Mouse (Mus musculus) heart, embryonic 11.5 days (tissue): ENCODE results near the gene Lgi4. TPM values are rescaled to one million over a fixed set of nuclear protein-coding genes. Genes with fewer than 3 reads are reported as not detected.
A peak's percentile ranks its signal among the peaks of the same experiment; 100 is the strongest.

Source experiments
- ATAC-seq: fragments of 200-750 bp; cut with Nextera tagmentation; replicated peaks from 2 replicates; pipeline ENCODE4 v1.8.0; 2017; ENCODE audit warnings: moderate library complexity; ENCODE audit not compliant: insufficient number of reproducible peaks, low FRiP score, low TSS enrichment
- H3K27ac ChIP-seq: fragments of 300-500 bp; sonication (generic); 2 replicates; pipeline ENCODE4 v1.5.1; 2014; ENCODE audit warnings: mild to moderate bottlenecking, low read depth, low read length
- H3K27me3 ChIP-seq: fragments of 300-500 bp; sonication (generic); 2 replicates; pipeline ENCODE4 v1.6.1; 2014; ENCODE audit warnings: mild to moderate bottlenecking, low read length, mixed read lengths; ENCODE audit not compliant: control insufficient read depth, insufficient read depth
- H3K36me3 ChIP-seq: fragments of 300-500 bp; sonication (generic); 2 replicates; pipeline ENCODE4 v1.6.1; 2014; ENCODE audit warnings: mild to moderate bottlenecking, low read length, moderate library complexity, mixed read lengths; ENCODE audit not compliant: control insufficient read depth, insufficient read depth
- H3K4me1 ChIP-seq: fragments of 300-500 bp; sonication (generic); 2 replicates; pipeline ENCODE4 v1.6.1; 2014; ENCODE audit warnings: low read length; ENCODE audit not compliant: control insufficient read depth, insufficient read depth
- H3K4me2 ChIP-seq: fragments of 300-500 bp; sonication (generic); 2 replicates; pipeline ENCODE4 v1.6.1; 2014; ENCODE audit warnings: mild to moderate bottlenecking, moderate library complexity
- H3K4me3 ChIP-seq: fragments of 300-500 bp; sonication (generic); 2 replicates; pipeline ENCODE4 v1.5.1; 2014; ENCODE audit warnings: low read depth, low read length
- H3K9ac ChIP-seq: fragments of 300-500 bp; sonication (generic); 2 replicates; pipeline ENCODE4 v1.6.1; 2014; ENCODE audit warnings: mild to moderate bottlenecking, low read depth, low read length, moderate library complexity
- H3K9me3 ChIP-seq: fragments of 300-500 bp; sonication (generic); replicated peaks from 2 replicates; pipeline ENCODE4 v1.6.1; 2016; ENCODE audit warnings: low read length; ENCODE audit not compliant: control insufficient read depth
- WGBS: fragments of 180-500 bp; shearing (Covaris S2); extraction: QIAGEN DNeasy Blood & Tissue Kit; methylation state at CpG from one replicate; pipeline ENCODE4 v1.1.7; 2014; ENCODE audit not compliant: insufficient replicate concordance; 5-methylcytosine and 5-hydroxymethylcytosine counted together
- polyA plus RNA-seq: library from polyadenylated mRNA; unstranded; fragments of >200 nt; fragmentation: Nextera tagmentation; extraction: Ambion mirVana; gene quantifications from 2 replicates; pipeline ENCODE4 v1.2.1, GENCODE M21; 2014

Gene Lgi4
- polyA plus RNA-seq, 1 experiment from 2014 or later = 0.34 TPM

- Histone ChIP-seq H3K9ac (no peak overlapping the region), H3K4me1 (no peaks in the 10 kb centered on the region), H3K4me3 (no peak overlapping the region), H3K27me3 (peaks cover 6% of the 10 kb centered on the region), H3K36me3 (no peaks in the 10 kb centered on the region), H3K9me3 (no peaks in the 10 kb centered on the region), H3K4me2 (no peak overlapping the region), H3K27ac (no peak overlapping the region)
- ATAC-seq = no peak
- WGBS = 63% methylated on average over 11 of the region's 11 CpGs
Observed at GRCm38 (mm10) chr7:31035291-31035690, 23.9 kb upstream of the Lgi4 start.

- Histone ChIP-seq H3K36me3 (no peaks in the 10 kb centered on the region), H3K9me3 (no peaks in the 10 kb centered on the region), H3K4me2 (no peak overlapping the region), H3K9ac (no peak overlapping the region), H3K4me3 (no peak overlapping the region), H3K27ac (no peak overlapping the region), H3K27me3 (peaks cover 22% of the 10 kb centered on the region), H3K4me1 (0 out of 2 replicates have a peak, but pooled peaks cover 3% of the 10 kb centered on the region)
- WGBS = 76% methylated on average over 7 of the region's 7 CpGs
- no peak for ATAC-seq
Observed at GRCm38 (mm10) chr7:31036917-31037316, 22.2 kb upstream of the Lgi4 start.

- Histone ChIP-seq H3K9me3 (no peaks in the 10 kb centered on the region), H3K4me3 (no peak overlapping the region), H3K4me1 (peaks cover 8% of the 10 kb centered on the region; the same call in 1 of the 2 replicates), H3K9ac (no peak overlapping the region), H3K27me3 (peaks cover 29% of the 10 kb centered on the region), H3K27ac (no peak overlapping the region), H3K4me2 (no peak overlapping the region), H3K36me3 (no peaks in the 10 kb centered on the region)
- WGBS = 58% methylated on average over 2 of the region's 2 CpGs
- ATAC-seq = no peak
Observed at GRCm38 (mm10) chr7:31037675-31038074, 21.5 kb upstream of the Lgi4 start.

- ATAC-seq = no peak
- WGBS = 83% methylated on average over 4 of the region's 4 CpGs
- no peak overlapping the region for H3K27ac ChIP-seq
Observed at GRCm38 (mm10) chr7:31039011-31039410, 20.1 kb upstream of the Lgi4 start.

DNA sequence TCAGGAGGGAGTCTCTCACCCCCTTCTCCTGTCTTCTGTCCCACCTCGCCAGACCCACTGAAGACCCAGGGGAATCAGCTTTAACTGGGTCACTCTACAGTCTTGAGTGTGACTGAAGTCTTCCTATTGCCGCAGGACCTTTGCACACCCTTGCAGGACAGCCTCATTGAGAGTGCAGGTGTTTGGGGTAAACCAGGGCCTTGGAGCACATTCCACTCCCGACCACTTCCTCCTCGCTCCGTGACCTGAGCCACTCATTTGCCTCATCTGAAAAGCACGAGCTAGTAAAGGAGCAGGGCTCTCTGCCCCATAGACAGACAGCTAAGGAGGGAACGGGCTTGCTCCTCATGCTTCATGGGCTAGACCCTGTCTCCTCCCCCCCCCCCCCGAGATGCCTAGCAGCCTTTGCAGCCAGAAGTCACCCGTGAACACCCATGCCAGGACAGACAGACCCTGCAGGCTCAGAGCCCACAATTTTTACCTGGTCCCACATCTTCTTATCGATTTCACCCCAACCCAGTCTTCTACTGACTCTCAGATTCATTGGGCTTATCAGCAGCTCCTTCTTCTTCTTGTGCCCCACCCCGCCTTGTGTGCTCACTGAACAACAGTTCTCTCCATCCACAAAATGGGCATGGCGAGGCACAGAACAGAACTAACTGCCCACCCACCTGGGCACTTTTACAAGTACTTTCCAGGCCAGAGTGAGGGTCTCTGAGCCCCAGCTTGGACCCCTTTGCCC is 18.7 kb upstream of the Lgi4 start:
- 72% methylated on average over 12 of the region's 12 CpGs for WGBS
- Histone ChIP-seq H3K4me1 (peaks cover 8% of the 10 kb centered on the region; the same call in 1 of the 2 replicates), H3K4me3 (no peak overlapping the region), H3K27me3 (peaks cover 50% of the 10 kb centered on the region), H3K36me3 (no peaks in the 10 kb centered on the region), H3K9ac (no peak overlapping the region), H3K27ac (no peak overlapping the region), H3K9me3 (no peaks in the 10 kb centered on the region), H3K4me2 (no peak overlapping the region)
- ATAC-seq = no peak

More at GRCm38 (mm10) chr7:31039011-31039410, 20.1 kb upstream of the Lgi4 start:
- H3K4me3 ChIP-seq = no peak overlapping the region
- H3K36me3 ChIP-seq = no peaks in the 10 kb centered on the region
- H3K9me3 ChIP-seq = no peaks in the 10 kb centered on the region
- no peak overlapping the region for H3K9ac ChIP-seq
- peaks cover 41% of the 10 kb centered on the region for H3K27me3 ChIP-seq
- H3K4me1 ChIP-seq = peaks cover 8% of the 10 kb centered on the region; the same call in 1 of the 2 replicates
- H3K4me2 ChIP-seq = no peak overlapping the region

- Histone ChIP-seq H3K36me3 (no peaks in the 10 kb centered on the region), H3K4me1 (peaks cover 8% of the 10 kb centered on the region; the same call in 1 of the 2 replicates), H3K27me3 (peaks cover 52% of the 10 kb centered on the region), H3K27ac (no peak overlapping the region), H3K4me3 (0 out of 2 replicates have a peak overlapping the region, but pooled peaks have one; percentile 34), H3K4me2 (peak overlapping the region; percentile 60), H3K9me3 (no peaks in the 10 kb centered on the region), H3K9ac (no peak overlapping the region)
- no peak for ATAC-seq
- WGBS = 32% methylated on average over 8 of the region's 8 CpGs
Observed at GRCm38 (mm10) chr7:31041023-31041407, 18.1 kb upstream of the Lgi4 start.

- Histone ChIP-seq H3K4me2 (peak overlapping the region; percentile 60), H3K27ac (no peak overlapping the region; the same call in 1 of the 2 replicates), H3K9me3 (no peaks in the 10 kb centered on the region), H3K36me3 (no peaks in the 10 kb centered on the region), H3K4me3 (peak overlapping the region; percentile 34), H3K9ac (peak overlapping the region; percentile 64), H3K4me1 (peaks cover 8% of the 10 kb centered on the region; the same call in 1 of the 2 replicates), H3K27me3 (peaks cover 52% of the 10 kb centered on the region)
- WGBS = 3% methylated on average over 28 of the region's 28 CpGs
- 0 out of 2 replicates have a peak, but pooled peaks have one; percentile 42 for ATAC-seq
Observed at GRCm38 (mm10) chr7:31041662-31042315, 17.4 kb upstream of the Lgi4 start.

- Histone ChIP-seq H3K4me3 (peak within 1 kb of the TSS; percentile 34), H3K9me3 (no peaks in the 10 kb centered on the region), H3K9ac (peak within 1 kb of the TSS; percentile 64), H3K4me1 (peaks cover 8% of the 10 kb centered on the region; the same call in 1 of the 2 replicates), H3K36me3 (no peaks in the 10 kb centered on the region), H3K27ac (no peak within 1 kb of the TSS; the same call in 1 of the 2 replicates), H3K27me3 (peaks cover 52% of the 10 kb centered on the region), H3K4me2 (peak within 1 kb of the TSS; percentile 60)
- no peak for ATAC-seq
- 35% methylated on average over 10 of the region's 10 CpGs for WGBS
Observed at GRCm38 (mm10) chr7:31042431-31042910, 16.7 kb upstream of the Lgi4 start, which contains the start of gene Fxyd5. TSS of gene Fxyd5 (minus strand) at chr7:31042481.
